Mouse (Mus musculus) limb, embryonic 11.5 days (tissue): ENCODE results near the gene Gm49673. TPM values are rescaled to one million over a fixed set of nuclear protein-coding genes. Genes with fewer than 3 reads are reported as not detected.
"Not testable (repeated sequence)": the region's sequence is repeated elsewhere in the genome, so short reads cannot be mapped to it uniquely, and the experiment has no call there.

ENCODE experiments used
- ATAC-seq: fragments of 200-750 bp; cut with Nextera tagmentation; 2 replicates; pipeline ENCODE4 v1.8.0; 2017; ENCODE audit warnings: low read depth; ENCODE audit not compliant: insufficient number of reproducible peaks, low FRiP score, low TSS enrichment
- DNase-seq: peaks from one replicate; pipeline ENCODE4 v3.0.0-alpha.2; 2015; ENCODE audit warnings: low spot score
- H3K27ac ChIP-seq: fragments of 300-500 bp; sonication (generic); replicated peaks from 2 replicates; pipeline ENCODE4 v1.5.1; 2014; ENCODE audit warnings: low read depth, mild to moderate bottlenecking, low read length
- H3K27me3 ChIP-seq: fragments of 300-500 bp; sonication (generic); 2 replicates; pipeline ENCODE4 v1.6.1; 2014; ENCODE audit warnings: mild to moderate bottlenecking, low read length, mixed read lengths; ENCODE audit not compliant: control insufficient read depth, insufficient read depth
- H3K36me3 ChIP-seq: fragments of 300-500 bp; sonication (generic); 2 replicates; pipeline ENCODE4 v1.6.1; 2014; ENCODE audit warnings: mild to moderate bottlenecking, low read length, moderate library complexity, mixed read lengths; ENCODE audit not compliant: control insufficient read depth, insufficient read depth
- H3K4me1 ChIP-seq: fragments of 300-500 bp; sonication (generic); 2 replicates; pipeline ENCODE4 v1.6.1; 2014; ENCODE audit warnings: low read length, mixed read lengths; ENCODE audit not compliant: control insufficient read depth, insufficient read depth
- H3K4me2 ChIP-seq: fragments of 300-500 bp; sonication (generic); 2 replicates; pipeline ENCODE4 v1.6.1; 2014; ENCODE audit warnings: low read depth, mild to moderate bottlenecking, moderate library complexity; ENCODE audit not compliant: severe bottlenecking
- H3K4me3 ChIP-seq: fragments of 300-500 bp; sonication (generic); 2 replicates; pipeline ENCODE4 v1.5.1; 2014; ENCODE audit warnings: low read depth, low read length
- H3K9ac ChIP-seq: fragments of 300-500 bp; sonication (generic); 2 replicates; pipeline ENCODE4 v1.6.1; 2014; ENCODE audit warnings: mild to moderate bottlenecking, low read length
- H3K9me3 ChIP-seq: fragments of 300-500 bp; sonication (generic); 2 replicates; pipeline ENCODE4 v1.6.1; 2016; ENCODE audit warnings: low read length; ENCODE audit not compliant: control insufficient read depth
- WGBS: fragments of 180-500 bp; shearing (Covaris S2); extraction: QIAGEN DNeasy Blood & Tissue Kit; methylation state at CpG from one replicate; pipeline ENCODE4 v1.1.7; 2014; 5-methylcytosine and 5-hydroxymethylcytosine counted together
- polyA plus RNA-seq: library from polyadenylated mRNA; unstranded; fragments of >200 nt; fragmentation: Nextera tagmentation; extraction: Ambion mirVana; gene quantifications from 2 replicates; pipeline ENCODE4 v1.2.1, GENCODE M21; 2014

Gm49673 gene
- polyA plus RNA-seq, 1 experiment from 2014 or later: 0.35 TPM

DNA sequence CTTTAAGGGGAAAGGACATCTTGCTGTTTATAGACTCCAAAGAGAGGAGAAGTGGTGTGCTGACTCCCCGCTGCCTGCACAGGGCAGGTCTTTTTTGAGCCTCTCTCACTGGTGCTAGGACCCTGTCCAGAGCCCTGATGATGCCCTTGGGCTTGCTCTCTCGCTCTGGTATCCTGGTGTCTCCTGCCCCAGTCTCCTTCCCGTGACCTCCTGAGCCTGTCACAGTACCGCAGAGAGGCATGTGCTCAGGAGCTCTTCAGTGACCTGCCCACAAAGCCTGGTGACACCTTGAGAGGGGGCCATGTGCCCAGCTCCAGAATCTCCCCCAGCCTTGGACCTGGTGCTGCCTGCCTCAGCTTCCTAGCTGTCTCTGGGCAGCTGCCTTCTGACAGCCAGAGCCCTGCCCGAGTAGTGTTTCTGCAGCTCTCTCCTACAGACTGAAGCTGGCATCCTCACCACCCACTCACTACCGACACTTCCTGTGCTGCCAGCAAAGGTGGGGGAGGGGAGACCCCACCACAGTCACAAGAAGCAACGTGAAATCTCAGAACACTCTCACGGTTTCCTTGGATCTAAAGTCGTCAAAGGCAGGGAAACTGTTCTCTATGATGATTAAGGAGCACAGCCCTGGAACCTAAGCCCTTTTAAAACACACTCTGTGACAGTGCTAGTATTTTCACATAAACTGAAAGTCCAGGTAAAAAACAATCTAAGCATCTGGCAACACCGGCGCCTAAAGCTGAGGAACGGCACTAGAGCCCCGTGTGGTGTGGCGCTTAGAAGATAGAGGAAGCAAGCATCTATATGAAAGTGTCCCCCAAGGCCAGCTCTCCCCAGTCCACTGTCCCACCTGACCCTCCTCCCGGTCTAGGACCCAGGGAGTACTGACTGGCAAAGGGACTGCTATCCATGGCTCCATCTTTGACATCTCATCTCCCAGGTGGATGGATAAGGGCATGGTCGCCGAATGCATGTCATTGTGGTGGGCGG, 54.8 kb downstream of the Gm49673 start:
- 53% methylated on average over 3 of the region's 18 CpGs for WGBS
- not testable (repeated sequence) for H3K4me2 ChIP-seq, DNase-seq, H3K9ac ChIP-seq, H3K27ac ChIP-seq, H3K4me3 ChIP-seq, ATAC-seq, H3K9me3 ChIP-seq, H3K27me3 ChIP-seq, H3K36me3 ChIP-seq, H3K4me1 ChIP-seq

DNA sequence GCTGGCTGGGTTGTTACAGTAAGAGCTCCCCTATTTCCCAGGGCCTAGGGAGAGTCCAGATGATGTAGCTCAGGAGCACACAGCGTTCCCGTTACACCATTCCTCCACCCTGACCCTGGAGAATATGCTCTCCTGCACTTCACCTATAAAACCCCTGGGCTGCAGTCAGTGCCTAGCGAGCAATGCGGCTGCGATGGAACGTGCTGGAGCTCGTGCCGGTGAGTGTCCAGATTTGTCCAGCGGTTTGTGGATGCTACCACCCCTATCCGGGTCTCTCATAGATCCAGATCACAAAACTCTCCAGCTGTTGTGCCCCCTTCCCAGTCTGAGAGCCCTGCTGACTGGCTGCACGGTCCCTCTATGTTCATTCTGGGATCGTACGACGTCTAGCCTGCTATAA, 56.3 kb downstream of the Gm49673 start:
- not testable (repeated sequence) for H3K36me3 ChIP-seq, H3K9me3 ChIP-seq, H3K4me1 ChIP-seq, H3K4me3 ChIP-seq, H3K27ac ChIP-seq, H3K4me2 ChIP-seq, ATAC-seq, H3K27me3 ChIP-seq, DNase-seq, H3K9ac ChIP-seq
- WGBS: 87% methylated on average over 14 of the region's 14 CpGs

DNA sequence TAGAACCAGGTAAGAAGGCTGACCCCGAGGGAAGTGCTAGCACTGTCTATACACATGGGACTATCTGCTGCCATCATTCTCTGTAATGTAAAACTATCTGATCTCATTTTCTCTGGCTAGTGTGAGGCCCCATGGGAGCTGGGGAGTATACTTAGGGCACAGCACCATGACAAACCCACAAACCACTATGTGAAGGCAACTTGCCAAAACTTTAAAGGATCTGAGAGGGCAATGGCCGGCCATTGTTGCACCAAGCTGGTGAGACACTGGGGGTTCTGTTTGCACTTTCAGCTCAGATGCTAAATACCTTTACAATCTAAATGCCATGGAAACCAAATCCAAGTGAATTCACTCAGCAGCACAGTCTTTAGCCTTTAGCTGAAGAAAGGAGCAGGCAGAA, 77.7 kb downstream of the Gm49673 start:
- not testable (repeated sequence) for H3K27me3 ChIP-seq, H3K4me3 ChIP-seq, DNase-seq, H3K9me3 ChIP-seq, H3K4me2 ChIP-seq, H3K36me3 ChIP-seq, H3K27ac ChIP-seq, ATAC-seq, H3K9ac ChIP-seq, H3K4me1 ChIP-seq
- WGBS: 92% methylated on average over 1 of the region's 2 CpGs

DNA sequence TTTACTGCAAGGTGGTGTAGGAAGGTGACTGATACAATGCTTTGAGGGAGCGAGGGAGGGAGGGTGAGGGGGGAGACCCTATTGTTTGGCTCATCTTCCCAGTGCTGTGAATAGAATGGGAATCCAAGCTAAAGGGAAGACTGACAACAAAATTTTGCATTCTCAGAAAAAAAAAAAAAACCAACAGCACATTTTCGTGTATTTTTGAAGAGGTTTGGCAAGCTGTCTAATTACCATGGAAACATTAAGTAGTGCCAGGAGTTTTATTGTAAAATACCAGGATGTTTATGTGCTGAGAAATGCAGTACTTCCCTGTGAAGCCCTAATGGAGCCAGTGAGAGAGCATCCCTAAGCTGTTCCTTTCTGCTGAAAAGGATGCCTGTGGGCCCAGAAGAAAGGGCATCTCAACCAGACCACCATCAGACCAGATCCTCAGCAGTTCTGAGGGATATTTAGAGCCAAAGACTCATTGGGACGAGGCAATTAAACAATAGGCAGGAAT, 90.9 kb downstream of the Gm49673 start:
- not testable (repeated sequence) for H3K9me3 ChIP-seq, DNase-seq, ATAC-seq, H3K9ac ChIP-seq, H3K4me1 ChIP-seq, H3K4me3 ChIP-seq, H3K27me3 ChIP-seq, H3K36me3 ChIP-seq, H3K4me2 ChIP-seq, H3K27ac ChIP-seq
- WGBS: 76% methylated on average over 2 of the region's 3 CpGs

DNA sequence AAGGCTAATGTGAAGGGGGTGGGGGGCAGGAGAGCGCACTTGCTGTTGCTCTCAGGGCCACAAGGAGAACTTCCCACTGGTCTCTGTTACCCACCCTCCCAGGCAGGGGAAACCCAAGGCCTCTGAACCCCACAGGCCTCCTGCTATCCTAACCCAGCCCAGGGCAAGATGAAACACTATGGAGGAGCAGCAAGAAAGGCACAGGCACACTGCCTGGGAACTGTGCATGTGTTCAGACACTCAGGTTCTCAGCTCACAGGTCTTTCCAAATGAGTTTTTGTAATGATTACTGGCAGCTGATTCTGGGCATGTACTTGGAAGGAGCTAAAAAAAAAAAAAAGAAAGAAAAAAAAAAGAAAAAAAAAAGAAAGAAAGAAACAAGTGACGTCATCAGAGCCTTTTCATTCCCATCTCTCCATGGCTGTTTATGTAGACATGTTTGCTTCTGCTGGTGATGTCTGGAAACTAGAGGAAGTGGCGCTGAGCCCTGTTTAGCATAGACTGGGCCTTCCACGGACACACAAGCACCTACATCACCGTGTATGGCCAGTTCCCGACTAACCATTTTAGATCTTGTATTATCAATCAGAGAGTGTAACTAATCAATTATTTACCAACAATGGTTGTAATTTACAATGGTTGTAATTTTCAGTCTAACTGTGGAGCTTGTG, 91.5 kb downstream of the Gm49673 start:
- not testable (repeated sequence) for H3K27ac ChIP-seq, H3K27me3 ChIP-seq, H3K36me3 ChIP-seq, H3K9me3 ChIP-seq, H3K4me3 ChIP-seq, H3K4me1 ChIP-seq, DNase-seq, ATAC-seq, H3K9ac ChIP-seq, H3K4me2 ChIP-seq
- 86% methylated on average over 4 of the region's 6 CpGs for WGBS

DNA sequence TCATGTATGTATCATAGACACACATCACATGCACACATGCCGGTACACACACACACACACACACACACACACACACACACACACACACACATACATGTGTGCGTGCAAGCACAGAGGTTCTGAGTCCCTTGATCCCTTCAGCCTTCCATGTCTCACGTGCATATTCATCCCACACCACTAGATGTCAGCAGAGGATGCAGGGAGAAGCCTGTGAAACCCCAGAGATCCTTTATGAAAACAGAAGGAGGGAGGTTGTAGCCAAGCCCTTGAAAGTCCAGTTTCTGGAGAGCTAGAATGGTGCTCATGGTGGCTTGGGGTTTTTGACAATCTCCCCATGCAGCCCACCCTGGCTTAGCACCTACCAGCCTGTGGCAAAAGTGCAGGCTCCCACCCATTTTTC, 96.3 kb downstream of the Gm49673 start:
- not testable (repeated sequence) for H3K4me3 ChIP-seq, H3K27me3 ChIP-seq, H3K4me2 ChIP-seq, H3K36me3 ChIP-seq, H3K27ac ChIP-seq, H3K9ac ChIP-seq, ATAC-seq, H3K9me3 ChIP-seq, H3K4me1 ChIP-seq
- 45% methylated on average over 3 of the region's 3 CpGs for WGBS
- peak; percentile 20 for DNase-seq

DNA sequence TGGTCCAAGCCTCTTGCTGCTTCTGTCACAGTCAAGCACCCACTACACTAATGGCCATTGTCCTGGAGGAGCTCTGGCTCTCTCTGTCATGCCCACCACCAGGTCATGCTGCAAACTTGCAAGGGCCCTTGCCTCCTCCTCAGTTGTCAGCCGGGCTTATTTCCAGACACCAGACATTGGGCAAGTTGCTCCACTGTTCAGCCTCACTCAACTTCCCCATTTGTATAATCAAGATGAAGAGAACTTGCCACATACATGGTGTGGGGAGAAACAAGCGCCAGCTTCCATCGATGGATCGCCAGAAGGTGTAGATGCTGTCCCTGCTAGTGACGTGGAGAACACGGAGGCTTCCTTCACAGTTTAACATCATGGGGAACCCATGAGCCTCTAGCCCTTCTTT, 97.4 kb downstream of the Gm49673 start:
- not testable (repeated sequence) for H3K36me3 ChIP-seq, H3K4me2 ChIP-seq, H3K9ac ChIP-seq, H3K9me3 ChIP-seq, H3K27ac ChIP-seq, DNase-seq, ATAC-seq, H3K27me3 ChIP-seq, H3K4me3 ChIP-seq, H3K4me1 ChIP-seq
- WGBS: 86% methylated on average over 5 of the region's 6 CpGs

DNA sequence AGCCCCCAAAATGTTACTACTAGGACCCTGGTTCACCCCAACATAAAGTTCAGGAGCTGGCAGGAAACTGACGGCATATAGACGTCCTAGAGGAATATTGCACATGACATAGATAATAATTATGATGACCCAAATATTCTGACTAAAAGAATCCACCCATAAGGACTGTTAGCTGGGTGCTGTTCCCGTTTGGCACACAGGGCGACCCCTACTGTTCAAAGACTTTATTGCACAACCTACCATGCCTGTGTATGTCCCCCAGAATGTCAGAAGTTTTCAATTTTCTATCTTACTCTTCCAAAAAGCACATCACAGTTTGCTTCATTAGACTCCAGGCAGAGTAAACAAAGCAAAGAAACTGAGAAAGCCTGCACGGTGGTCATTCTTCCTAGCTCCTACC, 101.4 kb downstream of the Gm49673 start:
- not testable (repeated sequence) for H3K4me2 ChIP-seq, H3K9ac ChIP-seq, H3K9me3 ChIP-seq, H3K36me3 ChIP-seq, DNase-seq, H3K4me3 ChIP-seq, H3K27me3 ChIP-seq, H3K27ac ChIP-seq, ATAC-seq, H3K4me1 ChIP-seq
- WGBS: 5% methylated on average over 2 of the region's 5 CpGs
